Mouse (Mus musculus) E14TG2a.4 (cell line): ENCODE data around the gene Wnk1.

Experiments used
- CTCF ChIP-seq: conservative IDR thresholded peaks from 2 replicates; pipeline ENCODE4 v1.5.1; 2014; ENCODE audit warnings: low read length
- NANOG ChIP-seq: IDR thresholded peaks from 2 replicates; pipeline ENCODE4 v1.6.1; 2014; ENCODE audit warnings: borderline replicate concordance, low read length, mixed read lengths
- POU5F1 ChIP-seq: IDR thresholded peaks from 2 replicates; pipeline ENCODE4 v1.6.1; 2014; ENCODE audit warnings: low read length, borderline replicate concordance

GRCm38 (mm10) chr6:120019697-120020096 lies 18.8 kb downstream of the Wnk1 start:
- TF ChIP-seq CTCF (no peak), NANOG (no peak), POU5F1 (no peak)
